Mouse (Mus musculus) ES-Bruce4 (cell line): ENCODE measurements at regions not wholly inside any gene's neighbourhood (a gene's known extent, or its start where the extent isn't known, plus 50 kb on each side); places are given as distances from the start of the nearest gene placed in this dataset.
"Not testable (repeated sequence)": the region's sequence is repeated elsewhere in the genome, so short reads cannot be mapped to it uniquely, and the experiment has no call there.

Experiments
- H3K27ac ChIP-seq: 2 replicates; pipeline ENCODE4 v1.5.1; 2012; ENCODE audit warnings: low read length, inconsistent platforms; ENCODE audit not compliant: insufficient read depth
- H3K27me3 ChIP-seq: 2 replicates; pipeline ENCODE4 v1.6.1; 2012; ENCODE audit warnings: mild to moderate bottlenecking, low read length, inconsistent platforms; ENCODE audit not compliant: control insufficient read depth, poor library complexity, insufficient read depth, severe bottlenecking
- H3K36me3 ChIP-seq: 2 replicates; pipeline ENCODE4 v1.6.1; 2012; ENCODE audit warnings: inconsistent platforms, mild to moderate bottlenecking, low read length, moderate library complexity; ENCODE audit not compliant: control insufficient read depth, poor library complexity, insufficient read depth, severe bottlenecking
- H3K4me1 ChIP-seq: one replicate; pipeline ENCODE4 v1.8.1; 2011; ENCODE audit warnings: low read length; ENCODE audit not compliant: control insufficient read depth, insufficient read depth
- H3K4me3 ChIP-seq: 2 replicates; pipeline ENCODE4 v1.5.1; 2011; ENCODE audit warnings: low read depth, mild to moderate bottlenecking, low read length
- H3K9ac ChIP-seq: 2 replicates; pipeline ENCODE4 v1.6.1; 2012; ENCODE audit warnings: low read depth, mild to moderate bottlenecking, inconsistent platforms; ENCODE audit not compliant: poor library complexity, severe bottlenecking
- H3K9me3 ChIP-seq: replicated peaks from 2 replicates; pipeline ENCODE4 v1.6.1; 2012; ENCODE audit warnings: mild to moderate bottlenecking, low read length, inconsistent platforms; ENCODE audit not compliant: control insufficient read depth, poor library complexity, insufficient read depth, severe bottlenecking
- CTCF ChIP-seq: IDR thresholded peaks from one replicate; pipeline ENCODE4 v1.8.1; 2011; ENCODE audit warnings: low read depth, low read length
- EP300 ChIP-seq: IDR thresholded peaks from 2 replicates; pipeline ENCODE4 v1.6.1; 2011; ENCODE audit warnings: low read depth, low read length; ENCODE audit not compliant: insufficient read depth
- POLR2A ChIP-seq: IDR thresholded peaks from one replicate; pipeline ENCODE4 v1.8.1; 2011; ENCODE audit warnings: low read length; ENCODE audit not compliant: insufficient read depth

- Histone ChIP-seq H3K9me3 (peaks cover 6% of the 10 kb centered on the region; the same call in 1 of the 2 replicates), H3K4me1 (no peaks in the 10 kb centered on the region), H3K27ac (no peak overlapping the region), H3K27me3 (no peaks in the 10 kb centered on the region), H3K9ac (no peak overlapping the region), H3K4me3 (no peak overlapping the region), H3K36me3 (no peaks in the 10 kb centered on the region)
- TF ChIP-seq CTCF (no peak), POLR2A (no peak), EP300 (no peak)
Measured at GRCm38 (mm10) chr5:134046086-134046485, 53.4 kb upstream of the Castor2 start.

- not testable (repeated sequence) for H3K9ac ChIP-seq, H3K4me1 ChIP-seq, H3K36me3 ChIP-seq, H3K4me3 ChIP-seq, H3K9me3 ChIP-seq, H3K27me3 ChIP-seq, H3K27ac ChIP-seq
Measured at GRCm38 (mm10) chr5:134042938-134043337, 56.6 kb upstream of the Castor2 start.

GRCm38 (mm10) chr5:134027316-134027966, 72.1 kb upstream of the Castor2 start:
- H3K27ac ChIP-seq, result no peak overlapping the region
- H3K36me3 ChIP-seq, result no peaks in the 10 kb centered on the region
- no peaks in the 10 kb centered on the region for H3K4me1 ChIP-seq
- H3K9me3 ChIP-seq, result no peaks in the 10 kb centered on the region
- no peaks in the 10 kb centered on the region for H3K27me3 ChIP-seq
- H3K9ac ChIP-seq, result no peak overlapping the region; the same call in 1 of the 2 replicates
- TF ChIP-seq CTCF, result no peak
- TF ChIP-seq EP300, result no peak
- TF ChIP-seq POLR2A, result no peak
- H3K4me3 ChIP-seq, result no peak overlapping the region

DNA sequence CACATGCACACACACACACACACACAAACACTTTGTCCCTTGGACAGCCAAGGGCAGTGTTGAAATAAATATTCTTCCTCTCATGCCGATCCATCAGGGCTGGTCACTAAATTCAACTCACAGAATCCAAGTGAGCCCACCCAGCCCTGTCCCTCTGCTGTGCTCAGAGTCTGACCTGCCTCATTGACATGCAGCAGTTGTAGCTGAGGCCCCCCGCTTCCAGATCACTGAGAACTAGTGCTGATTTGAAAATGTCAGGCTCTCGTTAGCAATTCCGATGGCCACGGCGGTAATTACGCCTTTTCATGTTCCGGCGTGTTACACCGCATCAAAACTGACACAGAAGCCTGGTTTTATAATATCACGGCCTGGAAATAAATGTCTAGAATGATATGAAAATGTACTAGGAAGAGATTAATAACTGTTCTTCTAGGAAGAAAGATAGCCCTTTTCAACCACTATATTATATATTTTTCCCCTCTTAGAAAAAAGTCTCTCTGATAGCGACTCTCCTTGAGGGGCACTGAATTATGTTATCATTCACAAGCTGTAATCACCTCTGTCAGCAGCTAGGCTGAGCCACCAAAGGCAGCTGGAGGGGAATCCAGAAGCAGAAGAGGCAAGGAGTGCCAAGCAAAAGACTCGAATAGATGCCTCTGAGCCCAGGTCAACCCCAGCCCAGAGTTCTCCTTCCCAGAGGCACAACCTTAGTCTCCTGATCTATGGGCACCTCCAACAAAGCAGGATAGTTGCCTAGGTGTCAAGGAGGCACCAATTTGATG, 79.7 kb upstream of the Castor2 start:
- H3K9ac ChIP-seq, result no peak overlapping the region
- no peaks in the 10 kb centered on the region; the same call in 1 of the 2 replicates for H3K9me3 ChIP-seq
- H3K27ac ChIP-seq, result no peak overlapping the region
- H3K36me3 ChIP-seq, result no peaks in the 10 kb centered on the region
- no peak overlapping the region for H3K4me3 ChIP-seq
- no peak for TF ChIP-seq POLR2A
- no peak for TF ChIP-seq CTCF
- no peak for TF ChIP-seq EP300
- H3K27me3 ChIP-seq, result no peaks in the 10 kb centered on the region
- H3K4me1 ChIP-seq, result no peaks in the 10 kb centered on the region

GRCm38 (mm10) chr5:134014257-134015163, 85.0 kb upstream of the Castor2 start:
- no peaks in the 10 kb centered on the region; the same call in 1 of the 2 replicates for H3K9me3 ChIP-seq
- no peaks in the 10 kb centered on the region for H3K36me3 ChIP-seq
- H3K27ac ChIP-seq, result no peak overlapping the region
- TF ChIP-seq POLR2A, result no peak
- no peak for TF ChIP-seq EP300
- no peak for TF ChIP-seq CTCF
- H3K27me3 ChIP-seq, result no peaks in the 10 kb centered on the region
- no peak overlapping the region for H3K4me3 ChIP-seq
- H3K4me1 ChIP-seq, result no peaks in the 10 kb centered on the region
- no peak overlapping the region for H3K9ac ChIP-seq
